Mouse (Mus musculus) urinary bladder, postnatal 25 days (tissue): Measurements from ENCODE around the gene 4931400O07Rik.

Experiments
- DNase-seq: peaks from one replicate; pipeline ENCODE4 v3.0.0; 2022; ENCODE audit warnings: low spot score

Gene 4931400O07Rik

DNA sequence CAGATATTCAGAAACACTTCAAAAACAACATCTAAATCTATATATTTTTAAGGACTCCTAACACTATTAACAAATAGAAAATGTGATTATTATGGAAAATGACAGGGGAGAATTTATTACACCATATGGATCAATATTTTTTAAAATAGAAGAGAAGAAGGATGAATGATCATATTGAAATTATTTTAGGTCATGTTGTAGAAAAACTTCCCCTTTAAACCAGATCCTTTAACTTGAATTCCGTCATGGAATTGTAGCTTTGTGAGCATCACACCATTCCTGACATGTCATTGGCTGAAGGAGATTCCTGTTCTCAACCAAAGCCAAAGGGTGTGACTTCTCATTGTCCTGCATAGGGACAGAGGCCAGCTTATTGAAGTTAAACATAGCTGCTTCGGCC lies at the start of gene 4931400O07Rik:
4931400O07Rik (plus strand) TSS at position 301 of the 400 bp plus-strand sequence.
- DNase-seq, result no peak
